Mouse (Mus musculus): ENCODE results near the gene Rab33a. TPM values are rescaled to one million over a fixed set of nuclear protein-coding genes. Genes with fewer than 3 reads are reported as not detected.

Rab33a gene
- polyA plus RNA-seq (2012; ENCODE audit: insufficient read depth, insufficient read length, low replicate concordance, missing spikeins), result not detected in 2 replicates

- peak within 1 kb of the TSS; percentile 56 for H3K4me3 ChIP-seq (ENCODE audit: insufficient read depth, low read depth, low read length)
- 32% methylated on average over 33 of the region's 33 CpGs for WGBS
- H3K4me1 ChIP-seq (ENCODE audit: control insufficient read depth, insufficient read depth, low read length), result peaks cover 2% of the 10 kb centered on the region; the same call in 1 of the 2 replicates
- H3K27ac ChIP-seq (ENCODE audit: insufficient read depth, low read depth, low read length), result peak within 1 kb of the TSS; percentile 76
- TF ChIP-seq CTCF (IDR thresholded peaks at IDR 0.05; ENCODE audit: insufficient read depth, low read depth, low read length), result no peak
- no peak; the same call in 1 of the 2 replicates for TF ChIP-seq POLR2A (IDR thresholded peaks at IDR 0.05; ENCODE audit: insufficient read depth, low read depth, low read length)
Measured at GRCm38 (mm10) chrX:48518808-48519548, at the start of gene Rab33a. Gene Rab33a, plus strand, starts transcription at chrX:48519285.

GRCm38 (mm10) chrX:48481095-48481494 lies 38.0 kb upstream of the Rab33a start:
- no peak overlapping the region for H3K4me3 ChIP-seq (ENCODE audit: insufficient read depth, low read depth, low read length)
- H3K27ac ChIP-seq (ENCODE audit: insufficient read depth, low read depth, low read length), result no peak overlapping the region
- TF ChIP-seq CTCF (IDR thresholded peaks at IDR 0.05; ENCODE audit: insufficient read depth, low read depth, low read length) (no peak), POLR2A (IDR thresholded peaks at IDR 0.05; ENCODE audit: insufficient read depth, low read depth, low read length) (no peak)
- 56% methylated on average over 4 of the region's 4 CpGs for WGBS
- no peaks in the 10 kb centered on the region for H3K4me1 ChIP-seq (ENCODE audit: control insufficient read depth, insufficient read depth, low read length)

GRCm38 (mm10) chrX:48481687-48482086 lies 37.4 kb upstream of the Rab33a start:
- no peaks in the 10 kb centered on the region for H3K4me1 ChIP-seq (ENCODE audit: control insufficient read depth, insufficient read depth, low read length)
- H3K27ac ChIP-seq (ENCODE audit: insufficient read depth, low read depth, low read length), result no peak overlapping the region
- H3K4me3 ChIP-seq (ENCODE audit: insufficient read depth, low read depth, low read length), result no peak overlapping the region
- WGBS, result 84% methylated on average over 7 of the region's 7 CpGs
- no peak for TF ChIP-seq POLR2A (IDR thresholded peaks at IDR 0.05; ENCODE audit: insufficient read depth, low read depth, low read length)
- TF ChIP-seq CTCF (IDR thresholded peaks at IDR 0.05; ENCODE audit: insufficient read depth, low read depth, low read length), result no peak

GRCm38 (mm10) chrX:48493763-48494162 lies 25.3 kb upstream of the Rab33a start:
- TF ChIP-seq POLR2A (IDR thresholded peaks at IDR 0.05; ENCODE audit: insufficient read depth, low read depth, low read length), result no peak
- no peak for TF ChIP-seq CTCF (IDR thresholded peaks at IDR 0.05; ENCODE audit: insufficient read depth, low read depth, low read length)
- Histone ChIP-seq H3K4me3 (ENCODE audit: insufficient read depth, low read depth, low read length) (no peak overlapping the region), H3K4me1 (ENCODE audit: control insufficient read depth, insufficient read depth, low read length) (no peaks in the 10 kb centered on the region), H3K27ac (ENCODE audit: insufficient read depth, low read depth, low read length) (no peak overlapping the region)
- 91% methylated on average over 8 of the region's 8 CpGs for WGBS

GRCm38 (mm10) chrX:48513166-48513807 lies 5.8 kb upstream of the Rab33a start, which contains the start of gene Aifm1:
Gene Aifm1, minus strand, starts transcription at chrX:48513563.
- WGBS, result 18% methylated on average over 45 of the region's 45 CpGs
- H3K4me1 ChIP-seq (ENCODE audit: control insufficient read depth, insufficient read depth, low read length), result no peaks in the 10 kb centered on the region
- peak within 1 kb of the TSS; percentile 63 for H3K4me3 ChIP-seq (ENCODE audit: insufficient read depth, low read depth, low read length)
- H3K27ac ChIP-seq (ENCODE audit: insufficient read depth, low read depth, low read length), result peak within 1 kb of the TSS; percentile 56
- no peak; the same call in 1 of the 2 replicates for TF ChIP-seq POLR2A (IDR thresholded peaks at IDR 0.05; ENCODE audit: insufficient read depth, low read depth, low read length)
- TF ChIP-seq CTCF (IDR thresholded peaks at IDR 0.05; ENCODE audit: insufficient read depth, low read depth, low read length), result no peak

DNA sequence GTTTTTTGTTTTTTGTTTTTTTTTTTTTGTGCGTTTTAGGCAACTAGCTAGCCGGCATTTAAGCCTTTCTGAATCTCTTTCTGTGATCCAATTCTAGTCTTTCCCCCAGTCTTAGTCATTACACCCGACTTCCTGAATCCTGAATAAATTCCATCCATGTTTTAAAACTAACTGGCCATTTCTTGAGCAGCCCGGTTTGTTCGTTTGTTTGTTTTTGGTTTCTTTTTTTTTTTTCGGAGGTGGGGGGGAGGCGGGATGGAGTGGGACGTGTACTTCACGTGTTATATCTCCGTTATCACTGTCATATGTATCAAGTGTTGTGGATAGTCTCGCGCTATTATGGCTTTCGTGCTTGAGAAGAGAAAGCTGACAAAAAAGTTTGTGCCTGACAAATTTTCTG lies 5.3 kb upstream of the Rab33a start:
- peak overlapping the region; percentile 63 for H3K4me3 ChIP-seq (ENCODE audit: insufficient read depth, low read depth, low read length)
- TF ChIP-seq CTCF (IDR thresholded peaks at IDR 0.05; ENCODE audit: insufficient read depth, low read depth, low read length), result no peak
- no peak for TF ChIP-seq POLR2A (IDR thresholded peaks at IDR 0.05; ENCODE audit: insufficient read depth, low read depth, low read length)
- 16% methylated on average over 13 of the region's 13 CpGs for WGBS
- H3K4me1 ChIP-seq (ENCODE audit: control insufficient read depth, insufficient read depth, low read length), result no peaks in the 10 kb centered on the region
- H3K27ac ChIP-seq (ENCODE audit: insufficient read depth, low read depth, low read length), result no peak overlapping the region

DNA sequence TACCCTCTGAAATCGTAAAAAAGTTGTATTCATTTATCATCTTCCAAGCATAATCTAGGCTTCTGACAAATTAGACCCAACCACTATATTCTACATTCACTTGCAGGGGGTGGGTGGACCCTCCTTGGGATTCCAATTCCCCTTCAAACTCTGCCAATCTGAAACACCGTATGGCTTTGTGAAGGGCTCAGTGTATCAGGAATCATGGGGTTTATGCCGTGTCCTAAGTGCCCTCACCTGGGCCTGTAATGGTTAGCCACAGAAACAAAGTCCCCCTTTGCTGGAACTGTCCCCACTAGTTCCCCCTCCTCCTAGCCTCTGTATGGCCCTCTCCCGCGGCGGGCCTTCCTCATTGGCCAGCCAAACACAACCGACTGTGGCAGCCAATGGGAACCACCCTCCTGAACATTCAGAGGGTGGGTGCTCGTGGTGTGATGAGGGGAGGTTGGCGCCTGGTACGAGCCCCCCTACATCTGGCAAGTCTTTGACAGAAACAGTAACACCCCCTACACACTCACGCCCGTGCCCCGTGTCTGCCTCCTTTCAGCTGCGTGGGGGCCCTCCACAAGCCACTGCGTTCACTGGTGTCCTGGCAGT lies 776 bp upstream of the Rab33a start:
- H3K4me3 ChIP-seq (ENCODE audit: insufficient read depth, low read depth, low read length), result peak overlapping the region; percentile 56
- peaks cover 2% of the 10 kb centered on the region; the same call in 1 of the 2 replicates for H3K4me1 ChIP-seq (ENCODE audit: control insufficient read depth, insufficient read depth, low read length)
- 0 out of 2 replicates have a peak, but pooled peaks have one; percentile 10 for TF ChIP-seq POLR2A (IDR thresholded peaks at IDR 0.05; ENCODE audit: insufficient read depth, low read depth, low read length)
- no peak for TF ChIP-seq CTCF (IDR thresholded peaks at IDR 0.05; ENCODE audit: insufficient read depth, low read depth, low read length)
- WGBS, result 23% methylated on average over 15 of the region's 15 CpGs
- peak overlapping the region; percentile 76 for H3K27ac ChIP-seq (ENCODE audit: insufficient read depth, low read depth, low read length)

DNA sequence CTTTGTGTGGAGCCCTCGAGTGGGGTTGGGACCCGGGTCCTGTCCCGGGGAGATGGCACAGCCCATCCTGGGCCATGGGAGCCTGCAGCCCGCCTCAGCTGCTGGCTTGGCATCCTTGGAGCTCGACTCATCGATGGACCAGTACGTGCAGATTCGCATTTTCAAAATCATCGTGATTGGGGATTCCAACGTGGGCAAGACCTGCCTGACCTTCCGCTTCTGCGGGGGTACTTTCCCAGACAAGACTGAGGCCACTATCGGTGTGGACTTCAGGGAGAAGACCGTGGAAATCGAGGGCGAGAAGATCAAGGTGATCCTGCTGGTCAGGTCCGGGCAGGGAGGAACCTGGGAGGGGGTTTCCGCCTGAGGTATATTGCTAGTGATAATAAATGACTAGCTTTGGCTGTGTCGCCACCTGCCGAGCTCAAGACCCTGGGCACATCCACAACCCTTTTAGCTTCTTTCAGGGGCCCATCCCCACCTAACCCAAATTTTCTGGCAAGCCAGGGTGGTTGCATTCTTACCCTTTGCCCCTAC lies 532 bp downstream of the Rab33a start:
- TF ChIP-seq CTCF (IDR thresholded peaks at IDR 0.05; ENCODE audit: insufficient read depth, low read depth, low read length) (no peak), POLR2A (IDR thresholded peaks at IDR 0.05; ENCODE audit: insufficient read depth, low read depth, low read length) (no peak)
- Histone ChIP-seq H3K27ac (ENCODE audit: insufficient read depth, low read depth, low read length) (peak overlapping the region; percentile 54), H3K4me3 (ENCODE audit: insufficient read depth, low read depth, low read length) (peak overlapping the region; percentile 56), H3K4me1 (ENCODE audit: control insufficient read depth, insufficient read depth, low read length) (peaks cover 2% of the 10 kb centered on the region; the same call in 1 of the 2 replicates)
- 20% methylated on average over 20 of the region's 20 CpGs for WGBS
